Mouse (Mus musculus) bone marrow, adult 2 months (tissue): ENCODE data around the gene Snhg11.

Experiments
- CTCF ChIP-seq: fragments of 200-500 bp; IDR thresholded peaks from 2 replicates; pipeline ENCODE4 v1.5.1; 2011; ENCODE audit warnings: low read length, control low read depth; ENCODE audit not compliant: control insufficient read depth, insufficient read depth
- POLR2A ChIP-seq: fragments of 200-500 bp; IDR thresholded peaks from 2 replicates; pipeline ENCODE4 v1.6.1; 2011; ENCODE audit warnings: low read depth, mild to moderate bottlenecking, control low read depth, low read length, borderline replicate concordance; ENCODE audit not compliant: control insufficient read depth

- 0 out of 2 replicates have a peak, but pooled peaks have one; percentile 5 for TF ChIP-seq CTCF
- no peak for TF ChIP-seq POLR2A
These were observed 13.6 kb upstream of the Snhg11 start for GRCm38 (mm10) chr2:158361678-158362320.
